Mouse (Mus musculus): ENCODE measurements at regions not wholly inside any gene's neighbourhood (a gene's known extent, or its start where the extent isn't known, plus 50 kb on each side); places are given as distances from the start of the nearest gene placed in this dataset.

DNA sequence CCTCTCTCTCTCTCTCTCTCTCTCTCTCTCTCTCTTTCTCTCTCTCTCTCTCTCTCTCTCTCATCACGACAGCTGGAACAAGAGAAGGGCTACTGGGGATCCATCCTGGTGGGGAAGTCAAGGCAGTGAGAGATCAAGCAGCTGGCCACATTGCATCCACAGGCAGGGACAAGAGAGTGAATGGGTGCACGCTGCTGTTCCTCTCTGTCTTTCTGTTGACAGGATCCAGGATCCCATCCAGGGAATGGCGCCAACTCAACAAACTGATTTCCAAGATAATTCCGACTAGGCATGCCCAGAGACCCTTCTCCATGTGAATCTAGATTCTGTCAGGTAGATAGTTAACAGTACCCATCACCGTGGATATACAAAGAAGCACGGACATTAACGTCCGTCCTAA is 222.5 kb downstream of the Zfp326 start:
- TF ChIP-seq POLR2A (IDR thresholded peaks at IDR 0.05; ENCODE audit: low read depth, low read length) (no peak), CTCF (conservative IDR thresholded peaks at IDR 0.05; ENCODE audit: insufficient read depth, insufficient read length, low read depth, low read length) (no peak)

Measured in kidney, adult 2 months (tissue).